Mouse (Mus musculus): Measurements from ENCODE around the gene Edem1.

Edem1 gene

DNA sequence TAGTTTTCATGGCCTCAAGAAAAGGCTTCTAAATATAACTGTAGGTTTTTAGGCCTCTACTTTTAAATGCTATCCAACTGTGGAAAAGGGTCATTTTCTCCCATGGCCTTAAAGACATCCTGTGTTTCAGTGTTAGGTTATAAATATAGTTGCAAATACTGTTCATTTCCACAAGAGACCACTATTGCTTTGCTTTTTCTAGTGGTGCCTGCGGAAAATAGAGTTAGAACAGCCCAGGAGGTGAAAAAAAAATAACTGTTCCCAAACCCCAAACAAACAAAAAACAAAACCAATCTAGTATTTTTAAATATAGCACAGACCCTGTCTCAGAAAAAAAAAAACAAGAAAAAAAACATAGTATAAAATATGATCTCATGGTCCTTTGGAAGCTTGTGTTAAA is 46.9 kb downstream of the Edem1 start:
- DNase-seq (ENCODE audit: low spot score in 2 of 2) = no peak

DNA sequence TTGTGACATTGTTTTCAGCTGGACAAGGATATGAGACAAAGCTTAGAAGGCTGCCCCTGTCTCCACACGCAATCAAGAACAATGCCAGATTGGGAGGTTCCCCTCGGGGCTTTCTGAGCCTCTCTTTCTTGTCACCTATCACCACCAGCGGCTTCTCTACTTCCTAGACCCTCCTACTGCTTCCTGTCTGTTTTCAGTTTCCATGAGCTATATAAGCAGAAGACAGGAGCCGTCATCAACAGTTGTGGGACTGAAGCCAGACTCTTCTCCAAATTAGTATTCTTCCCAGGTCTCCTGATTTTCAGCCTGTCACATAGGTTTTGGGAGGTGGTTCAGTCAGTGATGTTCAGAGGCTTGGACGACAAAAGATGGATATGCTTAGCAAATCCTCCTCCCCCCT is 47.6 kb downstream of the Edem1 start:
- no peak for DNase-seq (ENCODE audit: low spot score in 2 of 2)

DNA sequence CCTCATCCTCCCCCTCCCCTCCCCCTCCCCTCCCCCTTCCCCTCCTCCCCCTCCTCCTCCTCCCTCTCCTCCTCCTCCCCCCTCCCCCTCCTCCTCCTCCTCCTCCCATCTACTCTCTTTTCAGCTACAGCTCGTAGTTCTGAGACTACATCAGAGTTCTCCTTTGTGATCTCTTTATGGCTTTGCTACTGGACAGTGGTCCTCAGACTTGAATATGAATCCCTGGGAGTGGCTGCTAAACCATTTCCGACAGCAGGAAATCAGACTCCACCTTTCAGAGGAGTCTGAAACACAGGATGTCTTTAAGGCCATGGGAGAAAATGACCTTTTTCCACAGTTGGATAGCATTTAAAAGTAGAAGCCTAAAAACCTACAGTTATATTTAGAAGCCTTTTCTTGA is 48.0 kb downstream of the Edem1 start:
- DNase-seq (ENCODE audit: low spot score in 2 of 2) = no peak

DNA sequence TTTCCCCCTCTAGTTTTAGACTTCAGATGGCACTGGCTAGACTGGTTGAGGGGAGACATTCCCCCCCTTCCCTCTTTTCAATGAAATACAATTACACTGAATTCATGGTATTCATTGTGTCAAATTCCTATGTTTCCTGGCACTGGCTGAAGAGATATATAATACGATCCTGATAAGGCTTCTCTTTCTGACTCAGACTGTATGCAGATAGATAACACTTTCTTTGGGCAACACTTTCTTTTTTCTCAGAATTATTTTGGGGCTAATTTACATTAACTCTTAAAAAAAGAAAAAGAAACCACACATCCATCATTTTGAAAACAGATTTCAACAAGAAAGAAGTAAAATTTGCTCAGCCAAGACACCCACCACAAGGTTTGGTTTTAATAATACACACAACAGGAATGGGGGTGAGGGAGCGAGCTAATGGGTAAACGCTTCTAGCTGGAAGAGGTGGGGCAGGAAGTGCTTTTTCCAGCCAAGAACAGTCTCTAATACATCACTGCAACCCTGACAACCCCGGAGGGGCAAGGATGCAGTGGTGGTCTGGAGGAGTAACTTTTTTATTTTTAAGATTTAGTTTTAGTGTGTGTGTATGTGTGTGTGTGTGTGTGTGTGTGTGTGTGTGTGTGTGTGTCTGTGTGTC is 52.0 kb downstream of the Edem1 start:
- DNase-seq (ENCODE audit: low spot score in 2 of 2) = no peak

DNA sequence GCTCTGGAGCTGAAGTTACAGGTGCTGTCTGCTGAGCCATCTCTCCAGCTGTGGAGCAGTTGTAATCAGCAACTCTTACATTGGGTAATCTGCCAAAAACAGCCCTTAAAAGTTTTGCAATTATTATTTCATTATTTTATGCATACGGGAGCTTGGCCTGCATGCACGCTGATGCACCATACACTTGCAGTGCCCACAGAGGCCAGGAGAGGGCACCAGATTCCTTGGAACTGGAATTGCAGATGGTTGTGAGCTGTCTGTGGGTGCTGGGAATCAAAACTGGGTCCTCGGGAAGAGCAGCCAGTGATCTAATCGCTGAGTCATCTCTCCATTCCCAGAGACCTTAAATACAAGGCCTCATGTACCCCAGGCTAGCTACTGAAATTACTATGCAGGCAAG is 52.6 kb downstream of the Edem1 start:
- no peak for DNase-seq (ENCODE audit: low spot score in 2 of 2)

DNA sequence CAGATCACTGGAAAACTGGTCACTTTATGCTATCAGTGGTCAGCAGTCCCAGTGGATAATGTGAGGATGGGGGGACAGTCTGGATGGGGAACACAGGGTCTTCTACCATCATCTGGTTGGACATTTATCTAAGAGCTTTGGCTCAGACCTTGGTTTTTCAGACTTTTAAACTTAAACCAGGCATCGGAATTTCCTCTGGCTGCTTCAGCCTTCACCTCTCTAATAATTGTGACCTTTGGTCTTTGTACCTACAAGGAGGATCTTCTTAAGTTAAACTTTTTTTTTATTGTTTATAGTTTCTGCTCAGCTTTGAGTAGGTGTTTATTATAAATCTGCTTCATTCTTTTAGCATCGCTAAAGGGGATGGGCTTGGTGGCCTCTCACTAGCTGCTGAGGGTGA is 55.4 kb downstream of the Edem1 start:
- no peak for DNase-seq (ENCODE audit: low spot score in 2 of 2)

DNA sequence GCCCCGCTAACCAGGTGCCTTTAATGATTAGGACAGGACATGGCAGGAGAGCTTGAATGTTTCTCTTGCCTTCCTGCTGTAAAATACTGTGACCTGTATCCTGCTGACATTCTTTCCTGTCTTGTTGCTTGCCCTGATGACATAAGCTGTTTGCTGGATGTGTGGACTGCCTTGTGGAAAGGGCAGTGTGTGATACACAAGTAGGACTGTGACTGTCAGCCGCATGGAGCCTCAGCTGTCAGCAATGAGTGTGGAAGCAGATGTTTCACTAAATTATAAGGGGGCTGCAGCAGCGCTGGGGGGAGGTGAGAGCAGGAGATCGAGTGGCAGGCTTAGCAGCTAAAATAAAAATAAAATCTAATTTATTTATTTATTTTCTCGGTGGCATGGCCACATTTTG is 56.2 kb downstream of the Edem1 start:
- DNase-seq (ENCODE audit: low spot score in 2 of 2) = no peak

DNA sequence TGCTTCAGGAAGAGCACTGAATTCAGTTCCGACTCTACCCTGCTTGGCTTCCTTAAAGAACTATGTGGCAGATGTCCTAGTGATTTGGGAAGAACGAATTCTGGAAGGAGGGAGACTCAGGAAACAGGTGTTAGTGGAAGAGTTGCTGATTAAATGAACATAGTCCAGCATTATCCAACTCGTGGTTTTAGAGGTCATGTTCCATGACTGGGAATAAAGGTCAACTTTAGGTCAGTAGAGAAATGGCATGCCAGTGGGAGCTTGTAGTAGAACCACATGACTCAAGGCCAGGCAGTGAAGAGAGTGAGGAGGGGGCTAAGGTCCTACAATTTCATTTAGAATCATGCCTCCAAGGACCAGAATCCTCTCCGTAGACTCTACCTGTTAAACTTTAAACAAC is 57.9 kb downstream of the Edem1 start:
- DNase-seq (ENCODE audit: low spot score in 2 of 2) = no peak

DNA sequence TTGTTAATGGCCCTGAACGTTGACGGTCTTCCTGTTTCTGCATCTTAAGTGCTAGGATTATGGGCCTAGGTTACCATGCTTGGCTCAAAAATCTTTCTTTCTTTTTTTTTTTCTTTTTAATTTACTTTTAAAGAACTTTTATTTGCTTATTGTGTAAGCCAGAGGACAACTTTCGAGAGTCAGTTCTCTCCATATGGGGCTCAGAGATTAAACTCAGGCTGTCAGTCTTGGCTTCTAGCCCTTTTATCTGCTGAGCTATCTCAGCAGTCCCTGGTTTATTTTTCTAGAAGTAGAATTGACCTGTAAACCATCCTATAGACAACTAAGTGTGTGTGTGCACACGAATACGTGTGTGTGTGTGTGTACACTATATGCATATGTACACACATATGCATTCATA is 64.1 kb downstream of the Edem1 start:
- no peak for DNase-seq (ENCODE audit: low spot score in 2 of 2)

DNA sequence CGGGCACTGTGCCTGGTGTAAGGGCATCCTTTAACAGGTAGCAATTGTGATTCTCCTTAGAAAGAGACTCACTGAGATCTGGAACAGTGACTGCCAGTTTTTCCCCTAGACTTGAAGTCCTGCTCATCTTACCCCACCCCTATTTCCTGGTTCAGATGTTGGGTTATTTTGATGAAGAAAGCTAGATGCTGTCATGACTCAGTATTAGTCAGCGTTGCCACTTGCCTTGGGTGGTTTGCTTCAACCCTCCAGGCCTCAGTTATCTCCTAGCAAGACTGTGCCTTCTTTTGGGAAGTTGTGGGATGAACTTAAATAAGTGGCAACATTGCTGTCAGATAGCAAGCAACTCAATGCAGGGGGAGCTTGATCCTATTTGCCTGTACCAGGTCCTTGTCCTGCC is 66.7 kb downstream of the Edem1 start:
- no peak for DNase-seq (ENCODE audit: low spot score in 2 of 2)

DNA sequence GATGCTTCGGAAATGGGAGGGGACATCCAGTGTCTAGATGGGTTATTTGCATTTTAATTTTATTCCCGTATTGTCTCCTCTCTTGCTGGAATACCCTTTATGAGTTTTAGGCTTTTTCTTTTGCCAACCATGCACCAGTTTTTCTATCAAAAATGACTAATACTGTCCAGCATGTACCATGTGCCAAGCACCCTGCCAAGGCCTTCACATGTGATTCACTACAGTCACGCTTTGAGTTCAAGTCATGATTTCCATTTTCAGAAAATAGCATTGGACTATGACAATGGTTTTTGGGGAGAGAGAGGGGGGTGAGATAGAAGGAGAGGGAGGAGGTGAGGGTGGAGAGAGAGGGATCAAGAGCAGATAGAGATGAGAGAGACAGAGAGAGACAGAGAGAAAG is 67.5 kb downstream of the Edem1 start:
- DNase-seq (ENCODE audit: low spot score in 2 of 2) = no peak

DNA sequence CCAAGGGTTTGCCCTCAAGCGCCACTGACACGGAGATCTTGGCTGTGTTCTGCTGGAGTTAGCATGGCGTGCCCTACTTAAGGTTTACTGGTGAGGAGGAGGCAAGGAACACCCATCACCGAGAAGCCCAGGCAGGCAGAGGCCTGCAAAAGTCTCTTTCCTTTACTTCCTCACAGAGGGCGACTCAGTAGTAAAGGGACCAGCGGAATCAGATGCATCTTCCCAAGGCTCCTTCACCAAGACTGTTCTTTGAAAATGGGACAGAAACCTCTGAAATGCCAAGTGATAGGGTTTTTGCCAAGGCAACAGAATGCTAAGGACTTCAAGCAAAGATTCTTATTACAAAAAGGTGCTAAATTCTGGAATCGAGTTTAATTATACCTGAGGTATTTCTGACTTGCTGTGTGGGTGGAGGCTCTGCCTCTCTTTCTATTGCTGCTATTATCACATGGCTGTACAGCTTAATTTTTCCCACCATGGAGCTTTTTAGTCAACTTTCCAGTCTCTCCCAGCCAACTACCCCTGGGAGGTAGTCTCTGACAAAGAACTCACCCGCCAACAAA is 68.2 kb downstream of the Edem1 start:
- DNase-seq (ENCODE audit: low spot score in 2 of 2) = no peak

DNA sequence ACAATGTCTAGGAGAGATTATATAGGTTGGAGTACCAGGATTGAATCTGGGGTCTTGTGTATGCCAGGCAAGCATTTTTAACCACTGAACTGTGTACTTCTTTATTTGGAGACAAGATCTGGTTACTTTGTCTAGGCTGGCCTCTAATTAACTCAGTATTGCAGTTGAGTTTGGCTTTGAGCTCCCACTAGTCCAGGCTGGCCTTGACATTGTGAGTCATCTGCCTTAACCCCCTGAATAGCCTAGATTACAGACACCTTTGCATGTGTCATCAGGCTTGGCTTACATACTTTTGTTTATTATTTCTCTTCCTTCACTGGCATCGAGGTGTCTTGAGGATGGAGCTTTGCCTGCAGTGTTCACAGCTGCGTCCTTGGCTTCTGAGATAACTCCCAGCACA is 70.8 kb downstream of the Edem1 start:
- no peak for DNase-seq (ENCODE audit: low spot score in 2 of 2)

DNA sequence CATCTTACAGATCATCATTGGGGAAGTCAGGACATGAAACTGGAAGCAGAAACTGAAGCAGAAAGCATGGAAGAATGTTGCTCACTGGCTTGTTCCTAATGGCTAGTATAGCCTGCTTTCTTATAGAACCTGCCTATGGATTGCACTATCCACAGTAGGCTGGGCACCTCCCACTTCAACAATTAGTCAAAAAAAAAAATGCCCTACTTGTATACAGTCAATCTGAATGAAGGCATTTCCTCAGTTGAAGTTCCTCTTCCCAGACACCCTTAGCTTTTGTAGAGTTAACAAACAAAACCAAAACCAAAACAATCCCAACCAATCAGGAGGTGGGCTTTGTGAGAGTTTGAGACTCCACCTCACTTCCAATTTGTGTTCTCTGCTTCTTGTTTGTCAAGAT is 73.7 kb downstream of the Edem1 start:
- no peak for DNase-seq (ENCODE audit: low spot score in 2 of 2)

DNA sequence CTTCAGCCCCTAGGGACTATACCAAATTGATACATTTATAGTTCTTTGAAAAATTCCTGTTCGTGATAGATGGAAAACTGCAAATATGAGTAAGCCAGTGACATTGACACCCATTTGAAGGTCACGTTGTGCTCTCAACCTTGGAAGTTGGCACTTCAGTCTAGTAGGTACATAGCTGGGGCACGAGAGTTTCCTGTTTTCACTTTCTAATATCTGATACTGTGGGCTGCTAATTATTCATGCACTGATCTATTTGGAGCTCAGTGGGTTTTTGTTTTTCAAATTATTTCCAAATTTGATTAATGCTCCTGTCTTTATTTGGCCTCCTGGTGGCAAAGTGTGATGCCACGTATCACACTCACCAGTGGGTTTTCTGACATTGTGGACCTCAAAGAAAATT is 74.8 kb downstream of the Edem1 start:
- no peak for DNase-seq (ENCODE audit: low spot score in 2 of 2)

DNA sequence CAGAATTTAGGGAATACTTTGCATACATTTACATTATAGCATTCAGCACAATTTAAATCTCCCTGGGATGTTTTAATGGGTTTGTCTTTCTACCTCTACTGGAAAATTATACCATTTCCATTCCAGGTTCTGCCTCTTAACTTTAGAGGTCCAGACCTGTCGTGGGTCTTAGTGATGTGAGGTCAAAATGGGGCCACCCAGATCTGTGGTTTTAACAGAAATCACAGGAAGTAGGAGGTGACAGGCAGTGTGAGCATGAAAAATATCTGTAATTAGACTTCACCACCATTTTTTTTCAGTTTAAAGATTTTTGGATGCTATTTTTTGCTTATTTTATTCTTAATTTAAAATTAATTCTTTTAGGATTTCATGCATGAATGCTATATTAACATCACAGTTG is 78.1 kb downstream of the Edem1 start:
- no peak for DNase-seq (ENCODE audit: low spot score in 2 of 2)
